Mouse (Mus musculus): Measurements from ENCODE around the gene Fntb. TPM values are rescaled to one million over a fixed set of nuclear protein-coding genes. Genes with fewer than 3 reads are reported as not detected.

The Fntb gene
- polyA plus RNA-seq, 1 experiment from 2014 or later: 16.2 TPM

- ATAC-seq: no peak
- H3K4me2 ChIP-seq (ENCODE audit: low read depth, low read length): no peak overlapping the region
- TF ChIP-seq EP300 (IDR thresholded peaks at IDR 0.05; ENCODE audit: low read depth) (no peak), CTCF (IDR thresholded peaks at IDR 0.05; ENCODE audit: low read depth) (no peak)
- H3K9me3 ChIP-seq (ENCODE audit: low read length): no peaks in the 10 kb centered on the region
- H3K4me1 ChIP-seq (ENCODE audit: insufficient read depth): no peaks in the 10 kb centered on the region
- H3K4me3 ChIP-seq (ENCODE audit: low read depth, low read length): no peak overlapping the region
- DNase-seq: no peak
- no peaks in the 10 kb centered on the region; the same call in 1 of the 2 replicates for H3K27me3 ChIP-seq (ENCODE audit: insufficient read depth, low read length)
- no peaks in the 10 kb centered on the region for H3K36me3 ChIP-seq (replicated peaks; ENCODE audit: insufficient read depth, low read length)
- WGBS (ENCODE audit: insufficient replicate concordance): 52% methylated on average over 2 of the region's 2 CpGs
- H3K27ac ChIP-seq (ENCODE audit: low read depth): no peak overlapping the region
- H3K9ac ChIP-seq (replicated peaks): no peak overlapping the region
These were observed 48.7 kb downstream of the Fntb start for GRCm38 (mm10) chr12:76814120-76814519.

GRCm38 (mm10) chr12:76816720-76817119, 51.3 kb downstream of the Fntb start:
- H3K27ac ChIP-seq (ENCODE audit: low read depth): no peak overlapping the region
- no peak for DNase-seq
- ATAC-seq: no peak
- H3K27me3 ChIP-seq (ENCODE audit: insufficient read depth, low read length): peaks cover 17% of the 10 kb centered on the region
- TF ChIP-seq CTCF (IDR thresholded peaks at IDR 0.05; ENCODE audit: low read depth) (no peak), EP300 (IDR thresholded peaks at IDR 0.05; ENCODE audit: low read depth) (no peak)
- H3K9ac ChIP-seq (replicated peaks): no peak overlapping the region
- 24% methylated on average over 4 of the region's 4 CpGs for WGBS (ENCODE audit: insufficient replicate concordance)
- H3K4me2 ChIP-seq (ENCODE audit: low read depth, low read length): no peak overlapping the region
- no peaks in the 10 kb centered on the region for H3K9me3 ChIP-seq (ENCODE audit: low read length)
- H3K4me1 ChIP-seq (ENCODE audit: insufficient read depth): no peaks in the 10 kb centered on the region
- H3K4me3 ChIP-seq (ENCODE audit: low read depth, low read length): no peak overlapping the region
- no peaks in the 10 kb centered on the region for H3K36me3 ChIP-seq (replicated peaks; ENCODE audit: insufficient read depth, low read length)

DNA sequence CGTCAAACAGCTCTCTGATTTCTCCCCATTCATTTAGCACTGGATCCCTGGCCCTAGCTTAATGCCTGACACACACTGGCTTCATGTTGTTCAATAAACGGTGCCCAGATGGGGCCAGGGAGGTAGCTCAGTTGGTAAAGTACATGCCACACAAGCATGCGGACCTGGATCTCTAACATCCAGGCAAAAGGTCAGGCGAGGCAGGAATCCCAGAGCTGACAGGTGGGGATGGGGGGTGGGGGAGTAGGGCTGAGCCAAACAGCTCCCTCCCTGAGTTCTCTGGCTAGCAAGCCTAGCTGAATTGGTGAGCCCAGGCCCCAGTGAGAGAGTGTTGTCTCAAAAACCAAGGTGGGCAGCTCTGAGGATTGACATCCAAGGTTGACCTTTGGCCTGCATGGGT, 51.8 kb downstream of the Fntb start:
- H3K9me3 ChIP-seq (ENCODE audit: low read length): no peaks in the 10 kb centered on the region
- ATAC-seq (no peak), DNase-seq (no peak)
- peaks cover 22% of the 10 kb centered on the region for H3K27me3 ChIP-seq (ENCODE audit: insufficient read depth, low read length)
- H3K36me3 ChIP-seq (replicated peaks; ENCODE audit: insufficient read depth, low read length): no peaks in the 10 kb centered on the region
- no peak overlapping the region for H3K4me2 ChIP-seq (ENCODE audit: low read depth, low read length)
- no peak overlapping the region for H3K9ac ChIP-seq (replicated peaks)
- TF ChIP-seq EP300 (IDR thresholded peaks at IDR 0.05; ENCODE audit: low read depth) (no peak), CTCF (IDR thresholded peaks at IDR 0.05; ENCODE audit: low read depth) (no peak)
- H3K4me1 ChIP-seq (ENCODE audit: insufficient read depth): no peaks in the 10 kb centered on the region
- H3K27ac ChIP-seq (ENCODE audit: low read depth): no peak overlapping the region
- H3K4me3 ChIP-seq (ENCODE audit: low read depth, low read length): no peak overlapping the region
- WGBS (ENCODE audit: insufficient replicate concordance): 43% methylated on average over 4 of the region's 4 CpGs

DNA sequence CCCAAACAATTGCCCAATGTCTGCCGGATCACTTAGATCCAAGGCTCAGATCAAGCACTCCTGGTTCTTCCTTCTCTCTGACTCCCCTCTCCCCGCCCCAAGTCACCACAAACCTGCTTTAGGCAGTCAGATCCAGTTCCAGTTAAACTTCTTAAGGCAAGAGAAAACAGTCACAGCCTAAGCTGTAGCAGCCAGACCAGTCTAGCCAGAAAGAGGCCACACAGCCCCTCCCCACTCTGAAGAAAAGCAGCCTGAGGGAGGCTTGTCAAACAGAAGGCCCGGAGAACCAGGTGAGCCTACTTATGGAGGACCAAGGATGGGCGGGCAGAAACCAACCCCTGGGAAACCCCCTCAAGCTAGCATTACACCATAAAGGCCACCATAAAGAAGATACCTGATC, 52.7 kb downstream of the Fntb start:
- Histone ChIP-seq H3K27ac (ENCODE audit: low read depth) (no peak overlapping the region), H3K4me2 (ENCODE audit: low read depth, low read length) (no peak overlapping the region), H3K4me1 (ENCODE audit: insufficient read depth) (peaks cover 5% of the 10 kb centered on the region), H3K9ac (replicated peaks) (no peak overlapping the region), H3K36me3 (replicated peaks; ENCODE audit: insufficient read depth, low read length) (no peaks in the 10 kb centered on the region), H3K9me3 (ENCODE audit: low read length) (no peaks in the 10 kb centered on the region), H3K4me3 (ENCODE audit: low read depth, low read length) (no peak overlapping the region), H3K27me3 (ENCODE audit: insufficient read depth, low read length) (peaks cover 31% of the 10 kb centered on the region)
- TF ChIP-seq EP300 (IDR thresholded peaks at IDR 0.05; ENCODE audit: low read depth) (no peak), CTCF (IDR thresholded peaks at IDR 0.05; ENCODE audit: low read depth) (no peak)
- no peak for ATAC-seq
- WGBS (ENCODE audit: insufficient replicate concordance): 68% methylated on average over 4 of the region's 4 CpGs
- no peak for DNase-seq

DNA sequence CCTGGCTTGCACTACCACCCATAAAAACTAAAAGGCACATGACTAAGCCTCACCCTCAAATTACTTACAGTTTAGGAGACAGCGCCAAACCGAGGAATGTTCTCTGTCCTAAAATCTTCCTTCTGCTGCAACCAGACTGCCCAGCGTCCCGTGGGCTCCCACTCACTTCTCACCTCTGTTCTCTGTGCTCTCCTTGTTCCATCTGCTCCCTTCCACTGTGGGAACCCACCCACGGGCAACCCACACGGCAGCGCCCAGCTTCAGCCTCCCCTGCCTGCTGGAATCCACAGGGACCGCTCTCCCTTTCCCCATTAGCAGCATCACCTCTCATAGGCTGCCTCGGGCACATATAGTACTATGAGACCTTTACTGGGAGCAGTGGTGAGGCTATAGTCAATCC, 53.5 kb downstream of the Fntb start:
- 79% methylated on average over 9 of the region's 9 CpGs for WGBS (ENCODE audit: insufficient replicate concordance)
- no peak for ATAC-seq
- H3K4me2 ChIP-seq (ENCODE audit: low read depth, low read length): no peak overlapping the region
- H3K9me3 ChIP-seq (ENCODE audit: low read length): no peaks in the 10 kb centered on the region
- DNase-seq: no peak
- no peak overlapping the region for H3K9ac ChIP-seq (replicated peaks)
- TF ChIP-seq CTCF (IDR thresholded peaks at IDR 0.05; ENCODE audit: low read depth) (no peak), EP300 (IDR thresholded peaks at IDR 0.05; ENCODE audit: low read depth) (no peak)
- H3K4me3 ChIP-seq (ENCODE audit: low read depth, low read length): no peak overlapping the region
- peaks cover 39% of the 10 kb centered on the region for H3K27me3 ChIP-seq (ENCODE audit: insufficient read depth, low read length)
- no peak overlapping the region for H3K27ac ChIP-seq (ENCODE audit: low read depth)
- no peaks in the 10 kb centered on the region for H3K36me3 ChIP-seq (replicated peaks; ENCODE audit: insufficient read depth, low read length)
- H3K4me1 ChIP-seq (ENCODE audit: insufficient read depth): peaks cover 5% of the 10 kb centered on the region

GRCm38 (mm10) chr12:76819816-76820215, 54.4 kb downstream of the Fntb start:
- ATAC-seq (no peak), DNase-seq (no peak)
- WGBS (ENCODE audit: insufficient replicate concordance): 75% methylated on average over 6 of the region's 6 CpGs
- Histone ChIP-seq H3K9ac (replicated peaks) (no peak overlapping the region), H3K4me2 (ENCODE audit: low read depth, low read length) (no peak overlapping the region), H3K27ac (ENCODE audit: low read depth) (no peak overlapping the region), H3K4me1 (ENCODE audit: insufficient read depth) (peaks cover 5% of the 10 kb centered on the region), H3K36me3 (replicated peaks; ENCODE audit: insufficient read depth, low read length) (no peaks in the 10 kb centered on the region), H3K4me3 (ENCODE audit: low read depth, low read length) (no peak overlapping the region), H3K27me3 (ENCODE audit: insufficient read depth, low read length) (peaks cover 47% of the 10 kb centered on the region), H3K9me3 (ENCODE audit: low read length) (no peaks in the 10 kb centered on the region)
- TF ChIP-seq CTCF (IDR thresholded peaks at IDR 0.05; ENCODE audit: low read depth) (no peak), EP300 (IDR thresholded peaks at IDR 0.05; ENCODE audit: low read depth) (no peak)

DNA sequence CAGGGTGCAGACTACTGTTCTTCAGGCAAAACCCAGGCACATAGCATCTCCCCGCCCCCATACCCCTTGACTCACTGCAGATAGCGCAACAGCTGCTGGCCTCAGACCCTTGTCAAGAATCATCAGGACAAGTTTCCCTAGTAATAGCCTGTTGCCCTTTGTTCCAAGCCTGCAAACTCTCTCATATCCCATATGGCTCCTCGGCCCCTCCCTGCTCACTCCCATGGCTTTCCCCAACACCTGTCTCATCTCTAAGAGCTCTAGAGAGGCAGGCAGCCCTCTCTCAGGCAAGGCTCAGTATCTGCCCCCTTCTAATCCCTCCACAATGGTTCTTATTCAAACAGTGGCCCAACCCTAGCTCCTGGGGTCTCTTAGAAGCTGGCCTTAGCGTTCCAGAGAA, 55.2 kb downstream of the Fntb start:
- no peak overlapping the region for H3K4me2 ChIP-seq (ENCODE audit: low read depth, low read length)

More for the DNA sequence above, 55.2 kb downstream of the Fntb start:
- H3K4me1 ChIP-seq (ENCODE audit: insufficient read depth): peaks cover 5% of the 10 kb centered on the region
- DNase-seq: no peak
- peaks cover 49% of the 10 kb centered on the region for H3K27me3 ChIP-seq (ENCODE audit: insufficient read depth, low read length)
- H3K9ac ChIP-seq (replicated peaks): no peak overlapping the region
- TF ChIP-seq CTCF (IDR thresholded peaks at IDR 0.05; ENCODE audit: low read depth) (no peak), EP300 (IDR thresholded peaks at IDR 0.05; ENCODE audit: low read depth) (no peak)
- H3K27ac ChIP-seq (ENCODE audit: low read depth): no peak overlapping the region
- no peaks in the 10 kb centered on the region for H3K9me3 ChIP-seq (ENCODE audit: low read length)
- no peaks in the 10 kb centered on the region for H3K36me3 ChIP-seq (replicated peaks; ENCODE audit: insufficient read depth, low read length)
- no peak overlapping the region for H3K4me3 ChIP-seq (ENCODE audit: low read depth, low read length)
- ATAC-seq: no peak
- WGBS (ENCODE audit: insufficient replicate concordance): 57% methylated on average over 4 of the region's 4 CpGs

All from liver, postnatal 0 days (tissue).